Mouse (Mus musculus) forebrain, embryonic 16.5 days (tissue): Measurements from ENCODE around the gene 4930432K21Rik. TPM values are rescaled to one million over a fixed set of nuclear protein-coding genes. Genes with fewer than 3 reads are reported as not detected.

ENCODE experiments used
- ATAC-seq: fragments of 200-750 bp; cut with Nextera tagmentation; 2 replicates; pipeline ENCODE4 v1.8.0; 2017; ENCODE audit warnings: mild to moderate bottlenecking, moderate library complexity
- H3K27ac ChIP-seq: fragments of 300-500 bp; sonication (generic); 2 replicates; pipeline ENCODE4 v1.5.1; 2014; ENCODE audit warnings: low read length, control low read depth
- H3K27me3 ChIP-seq: fragments of 300-500 bp; sonication (generic); replicated peaks from 2 replicates; pipeline ENCODE4 v1.6.1; 2014; ENCODE audit warnings: low read length; ENCODE audit not compliant: control insufficient read depth, insufficient read depth
- H3K36me3 ChIP-seq: fragments of 300-500 bp; sonication (generic); 2 replicates; pipeline ENCODE4 v1.6.1; 2014; ENCODE audit not compliant: control insufficient read depth, insufficient read depth
- H3K4me1 ChIP-seq: fragments of 300-500 bp; sonication (generic); replicated peaks from 2 replicates; pipeline ENCODE4 v1.6.1; 2014; ENCODE audit warnings: low read length; ENCODE audit not compliant: control insufficient read depth, insufficient read depth
- H3K4me2 ChIP-seq: fragments of 300-500 bp; sonication (generic); 2 replicates; pipeline ENCODE4 v1.6.1; 2014; ENCODE audit warnings: mild to moderate bottlenecking, low read length, control low read depth
- H3K4me3 ChIP-seq: fragments of 300-500 bp; sonication (generic); replicated peaks from 2 replicates; pipeline ENCODE4 v1.5.1; 2014; ENCODE audit warnings: mild to moderate bottlenecking, low read length, control low read depth
- H3K9ac ChIP-seq: fragments of 300-500 bp; sonication (generic); replicated peaks from 2 replicates; pipeline ENCODE4 v1.6.1; 2014; ENCODE audit warnings: low read depth, low read length, control low read depth
- H3K9me3 ChIP-seq: fragments of 300-500 bp; sonication (generic); 2 replicates; pipeline ENCODE4 v1.6.1; 2016; ENCODE audit warnings: low read length; ENCODE audit not compliant: control insufficient read depth
- WGBS: fragments of 180-500 bp; shearing (Covaris S2); extraction: QIAGEN DNeasy Blood & Tissue Kit; methylation state at CpG from one replicate; pipeline ENCODE4 v1.1.7; 2014; 5-methylcytosine and 5-hydroxymethylcytosine counted together
- microRNA counts: library from miRNA; unstranded; fragments of <30 nt; microRNA quantifications from one replicate; lab custom pipeline; 2016
- microRNA-seq: library from miRNA; unstranded; fragments of <30 nt; microRNA quantifications from one replicate; pipeline ENCODE4, GENCODE M21; 2017
- polyA plus RNA-seq: library from polyadenylated mRNA; unstranded; fragments of >200 nt; fragmentation: Nextera tagmentation; extraction: Ambion mirVana; gene quantifications from 2 replicates; pipeline ENCODE4 v1.2.1, GENCODE M21; 2015

The 4930432K21Rik gene
- polyA plus RNA-seq, 1 experiment from 2014 or later, result 3.5 TPM

DNA sequence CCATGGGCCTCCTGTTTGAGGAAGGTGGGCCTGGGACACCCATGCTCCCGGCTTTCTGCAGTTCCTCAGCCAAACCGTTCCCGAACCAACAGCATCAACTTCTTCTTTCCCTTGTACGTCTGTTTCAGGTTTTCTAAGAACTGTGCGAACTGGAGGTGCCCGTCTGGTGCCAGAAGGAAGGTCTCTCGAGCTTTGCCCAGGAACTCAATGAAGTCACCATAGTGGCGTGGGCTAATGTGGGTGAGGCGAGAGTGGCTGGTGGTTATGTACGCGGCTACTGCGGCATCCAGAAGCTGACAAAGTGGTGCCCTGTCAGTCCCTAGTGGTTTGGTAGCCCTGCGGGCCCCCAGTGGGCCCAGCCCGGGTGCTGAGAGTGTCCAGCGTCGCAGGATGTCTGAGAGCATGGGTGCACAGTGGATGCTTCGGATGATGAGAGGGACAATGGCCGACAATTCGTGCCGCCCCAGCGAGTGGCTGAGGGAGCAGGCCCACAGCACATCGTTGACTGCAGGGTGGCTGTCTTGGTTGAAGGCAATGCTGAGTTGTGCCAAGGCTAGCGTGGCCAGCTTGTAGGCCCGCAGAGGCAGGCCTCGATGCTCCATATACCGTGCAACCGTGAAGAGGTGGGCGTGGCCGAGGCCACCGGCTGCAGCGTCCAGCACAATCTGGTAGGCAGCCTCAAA, 64.2 kb downstream of the 4930432K21Rik start:
- Histone ChIP-seq H3K27ac (no peak overlapping the region), H3K4me3 (no peak overlapping the region), H3K36me3 (peaks cover 45% of the 10 kb centered on the region), H3K27me3 (no peaks in the 10 kb centered on the region), H3K4me1 (peaks cover 20% of the 10 kb centered on the region), H3K4me2 (no peak overlapping the region), H3K9ac (no peak overlapping the region), H3K9me3 (no peaks in the 10 kb centered on the region)
- WGBS, result 94% methylated on average over 31 of the region's 31 CpGs
- no peak for ATAC-seq

DNA sequence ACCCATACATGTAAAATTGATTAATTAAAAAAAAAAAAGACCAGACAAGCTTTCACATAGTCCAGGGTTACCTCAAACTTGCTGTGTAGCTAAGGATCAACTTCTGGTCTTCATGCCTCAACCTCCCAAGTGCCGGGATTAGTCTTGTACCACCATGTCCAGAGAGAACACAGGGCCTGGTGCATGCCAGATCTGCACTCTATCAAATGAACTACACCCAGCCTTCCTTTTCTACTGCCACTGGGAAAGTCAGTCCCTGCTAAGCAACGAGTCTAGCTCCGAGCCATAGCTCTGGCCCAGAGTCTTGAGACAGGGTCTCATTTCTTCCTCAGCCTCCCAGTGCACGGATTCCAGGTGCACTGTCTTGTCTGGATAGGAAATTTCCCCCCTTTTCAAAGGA, 65.5 kb downstream of the 4930432K21Rik start:
- no peak overlapping the region for H3K9ac ChIP-seq
- no peak for ATAC-seq
- no peak overlapping the region for H3K27ac ChIP-seq
- no peaks in the 10 kb centered on the region for H3K27me3 ChIP-seq
- no peaks in the 10 kb centered on the region for H3K9me3 ChIP-seq
- 94% methylated on average over 4 of the region's 4 CpGs for WGBS
- peaks cover 52% of the 10 kb centered on the region for H3K36me3 ChIP-seq
- no peak overlapping the region for H3K4me2 ChIP-seq
- H3K4me1 ChIP-seq, result peaks cover 13% of the 10 kb centered on the region
- no peak overlapping the region for H3K4me3 ChIP-seq

DNA sequence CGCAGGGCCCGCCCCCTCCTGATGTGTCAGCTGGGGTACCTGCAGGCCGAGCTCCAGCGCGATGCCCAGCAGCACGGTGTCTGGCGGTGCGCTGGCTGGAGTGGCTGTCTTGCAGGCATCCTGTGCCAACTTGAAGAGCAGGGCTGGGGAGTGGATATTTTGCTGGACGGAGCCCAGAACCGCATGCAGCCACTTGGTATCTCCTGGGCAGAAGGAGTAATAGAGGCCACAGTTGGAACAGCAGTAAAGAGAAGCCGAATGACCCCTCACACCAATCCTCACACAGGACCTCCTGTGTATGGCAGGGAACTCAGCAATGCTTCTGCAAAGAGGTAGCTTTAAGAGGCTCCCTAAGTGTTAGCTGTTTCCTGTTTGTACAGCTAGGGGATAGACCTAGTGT, 69.4 kb downstream of the 4930432K21Rik start:
- Histone ChIP-seq H3K4me3 (no peak overlapping the region), H3K4me2 (no peak overlapping the region), H3K9ac (no peak overlapping the region), H3K27me3 (no peaks in the 10 kb centered on the region), H3K36me3 (peaks cover 61% of the 10 kb centered on the region), H3K9me3 (no peaks in the 10 kb centered on the region), H3K4me1 (no peaks in the 10 kb centered on the region), H3K27ac (no peak overlapping the region)
- 97% methylated on average over 11 of the region's 11 CpGs for WGBS
- ATAC-seq, result no peak

DNA sequence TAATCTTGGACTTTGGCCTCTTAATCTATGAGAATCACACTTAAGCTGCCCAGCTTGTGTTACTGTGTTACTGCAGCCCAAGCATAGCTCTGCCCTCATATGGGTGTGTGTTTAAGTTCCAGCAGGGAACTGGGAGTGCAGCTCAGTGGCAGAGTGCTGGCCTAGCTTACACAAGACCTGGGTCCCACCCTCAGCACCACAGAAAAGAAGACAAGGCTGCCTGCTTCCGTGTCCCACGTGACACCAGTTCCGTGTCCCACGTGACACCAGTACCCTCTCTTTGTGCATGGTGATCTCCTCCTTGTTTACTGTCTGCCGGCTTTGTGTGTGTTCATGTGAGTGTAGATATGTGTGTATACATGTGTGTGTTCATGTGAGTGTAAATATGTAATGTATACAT, 70.3 kb downstream of the 4930432K21Rik start:
- Histone ChIP-seq H3K27ac (no peak overlapping the region), H3K4me1 (no peaks in the 10 kb centered on the region), H3K9ac (no peak overlapping the region), H3K9me3 (no peaks in the 10 kb centered on the region), H3K4me3 (no peak overlapping the region), H3K27me3 (no peaks in the 10 kb centered on the region), H3K4me2 (no peak overlapping the region), H3K36me3 (peaks cover 62% of the 10 kb centered on the region)
- 96% methylated on average over 5 of the region's 5 CpGs for WGBS
- ATAC-seq, result no peak

DNA sequence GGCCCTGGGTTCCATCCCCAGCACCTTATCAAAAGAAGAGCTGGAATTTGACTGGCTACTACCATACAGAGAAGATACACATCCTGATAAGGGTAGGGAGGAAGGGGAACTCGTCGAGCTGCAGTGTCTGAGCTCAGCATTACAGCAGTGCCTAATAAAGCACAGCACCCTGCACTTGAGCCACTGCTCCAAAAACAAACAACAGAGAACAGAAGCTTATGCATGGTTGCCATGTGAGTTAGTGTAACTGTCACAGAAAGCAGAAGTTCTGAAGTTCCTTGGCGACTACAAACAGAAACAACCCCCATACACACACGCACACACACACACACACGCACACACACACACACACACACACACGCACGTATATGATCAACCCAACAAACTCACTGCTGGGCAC, 72.3 kb downstream of the 4930432K21Rik start:
- Histone ChIP-seq H3K4me3 (no peak overlapping the region), H3K9me3 (no peaks in the 10 kb centered on the region)

More for the DNA sequence above, 72.3 kb downstream of the 4930432K21Rik start:
- Histone ChIP-seq H3K27ac (no peak overlapping the region), H3K9ac (no peak overlapping the region), H3K27me3 (no peaks in the 10 kb centered on the region), H3K36me3 (peaks cover 63% of the 10 kb centered on the region), H3K4me2 (no peak overlapping the region), H3K4me1 (no peaks in the 10 kb centered on the region)
- WGBS, result 89% methylated on average over 7 of the region's 7 CpGs
- no peak for ATAC-seq

MicroRNAs within 50 kb of the gene (microRNA counts, 519-probe panel; counts per million panel counts)
- microRNA mmu-miR-181c (lab: Ali Mortazavi, UCI), result 2,930 counts per million, percentile 76 among the panel's probes with 10 or more counts
- microRNA mmu-miR-23a (lab: Ali Mortazavi, UCI), result 3,213 counts per million, percentile 81 among the panel's probes with 10 or more counts
- microRNA mmu-miR-27a (lab: Ali Mortazavi, UCI), result 3,228 counts per million, percentile 82 among the panel's probes with 10 or more counts

Small RNA genes within 50 kb of the gene (microRNA-seq; reads per million reads assigned to microRNA genes)
- not detected for gene Gm25110
- 15,736 reads per million, percentile 97 among the genes with 10 or more reads in this experiment for gene Mir181c
- gene Mir181d, result 7,513 reads per million, percentile 94 among the genes with 10 or more reads in this experiment
- gene Mir23a, result 6,953 reads per million, percentile 93 among the genes with 10 or more reads in this experiment
- not detected for gene Mir24-2
- gene Mir27a, result 57.8 reads per million, percentile 47 among the genes with 10 or more reads in this experiment
- gene Mir3074-2, result not detected

Other genes with a start within 250 kb of the 4930432K21Rik start
- gene Adgrl1, start 247.9 kb upstream of the 4930432K21Rik start, polyA plus RNA-seq, result 57.4 and 60.4 TPM in 2 replicates
- gene Gm10644, start 192.8 kb upstream of the 4930432K21Rik start, polyA plus RNA-seq, result 0.63 and 1.3 TPM in 2 replicates
- 14.8 and 19.5 TPM in 2 replicates for gene Asf1b, start 192.5 kb upstream of the 4930432K21Rik start, polyA plus RNA-seq
- gene Prkaca, start 175.0 kb upstream of the 4930432K21Rik start, polyA plus RNA-seq, result 164 TPM in 2 replicates
- gene Samd1, start 150.4 kb upstream of the 4930432K21Rik start, polyA plus RNA-seq, result 8.1 and 9.7 TPM in 2 replicates
- gene 1700067K01Rik, start 146.5 kb upstream of the 4930432K21Rik start, polyA plus RNA-seq, result 1.1 and 1.3 TPM in 2 replicates
- not detected in 2 replicates for gene 2210011C24Rik, start 135.9 kb upstream of the 4930432K21Rik start, polyA plus RNA-seq
- 2.0 and 3.0 TPM in 2 replicates for gene Palm3, start 126.6 kb upstream of the 4930432K21Rik start, polyA plus RNA-seq
- gene Il27ra, start 105.4 kb upstream of the 4930432K21Rik start, polyA plus RNA-seq, result 0.65 and 0.79 TPM in 2 replicates
- gene Rln3, start 103.0 kb upstream of the 4930432K21Rik start, polyA plus RNA-seq, result not detected in 2 replicates
- gene Gm10643, start 82.9 kb upstream of the 4930432K21Rik start, polyA plus RNA-seq, result 1.0 and 1.1 TPM in 2 replicates
- 8.7 and 11.3 TPM in 2 replicates for gene Rfx1, start 81.2 kb upstream of the 4930432K21Rik start, polyA plus RNA-seq
- 16.0 and 20.6 TPM in 2 replicates for gene Dcaf15, start 43.3 kb upstream of the 4930432K21Rik start, polyA plus RNA-seq
- 0.31 and 0.38 TPM in 2 replicates for gene Podnl1, start 22.0 kb upstream of the 4930432K21Rik start, polyA plus RNA-seq
- 35.4 and 43.8 TPM in 2 replicates for gene Cc2d1a, start 89 bp upstream of the 4930432K21Rik start, polyA plus RNA-seq
- gene Nanos3, start 37.2 kb downstream of the 4930432K21Rik start, polyA plus RNA-seq, result 3.2 and 4.7 TPM in 2 replicates
- 40.1 and 41.8 TPM in 2 replicates for gene Zswim4, start 89.0 kb downstream of the 4930432K21Rik start, polyA plus RNA-seq
- 214 and 231 TPM in 2 replicates for gene D8Ertd738e, start 101.7 kb downstream of the 4930432K21Rik start, polyA plus RNA-seq
- gene Mri1, start 109.3 kb downstream of the 4930432K21Rik start, polyA plus RNA-seq, result 46.5 and 57.1 TPM in 2 replicates
- 26.8 and 31.0 TPM in 2 replicates for gene Ccdc130, start 122.4 kb downstream of the 4930432K21Rik start, polyA plus RNA-seq
- gene Cacna1a, start 240.4 kb downstream of the 4930432K21Rik start, polyA plus RNA-seq, result 7.4 and 20.3 TPM in 2 replicates